Mouse (Mus musculus) retina, postnatal 1 day (tissue): ENCODE results near the gene Gm38392.

ENCODE experiments used
- DNase-seq: peaks from one replicate; pipeline ENCODE4 v3.0.0-alpha.2; 2012

The Gm38392 gene

GRCm38 (mm10) chr3:88235216-88235615 is 51.8 kb downstream of the Gm38392 start:
- DNase-seq: peak; percentile 39

GRCm38 (mm10) chr3:88234041-88234440 is 53.0 kb downstream of the Gm38392 start:
- no peak for DNase-seq

- peak; percentile 68 for DNase-seq
Measured at GRCm38 (mm10) chr3:88232851-88233649, 54.0 kb downstream of the Gm38392 start.

GRCm38 (mm10) chr3:88232301-88232702 is 54.7 kb downstream of the Gm38392 start:
- DNase-seq: no peak

- peak; percentile 41 for DNase-seq
Measured at GRCm38 (mm10) chr3:88231061-88231641, 55.9 kb downstream of the Gm38392 start.

- peak; percentile 60 for DNase-seq
Measured at GRCm38 (mm10) chr3:88230262-88231047, 56.6 kb downstream of the Gm38392 start.

- no peak for DNase-seq
Measured at GRCm38 (mm10) chr3:88229526-88229925, 57.5 kb downstream of the Gm38392 start.

GRCm38 (mm10) chr3:88228906-88229305 is 58.1 kb downstream of the Gm38392 start:
- DNase-seq: no peak

- DNase-seq: peak; percentile 67
Measured at GRCm38 (mm10) chr3:88227976-88228375, 59.0 kb downstream of the Gm38392 start.

- DNase-seq: no peak
Measured at GRCm38 (mm10) chr3:88227260-88227659, 59.8 kb downstream of the Gm38392 start.

- peak; percentile 75 for DNase-seq
Measured at GRCm38 (mm10) chr3:88226101-88226845, 60.7 kb downstream of the Gm38392 start.

GRCm38 (mm10) chr3:88224929-88225328 is 62.1 kb downstream of the Gm38392 start:
- no peak for DNase-seq

GRCm38 (mm10) chr3:88222446-88222845 is 64.6 kb downstream of the Gm38392 start:
- DNase-seq: no peak

- peak; percentile 77 for DNase-seq
Measured at GRCm38 (mm10) chr3:88221519-88222390, 65.3 kb downstream of the Gm38392 start.

- peak; percentile 90 for DNase-seq
Measured at GRCm38 (mm10) chr3:88220842-88221241, 66.2 kb downstream of the Gm38392 start.

GRCm38 (mm10) chr3:88219940-88220339 is 67.1 kb downstream of the Gm38392 start:
- peak; percentile 90 for DNase-seq

GRCm38 (mm10) chr3:88217679-88218078 is 69.3 kb downstream of the Gm38392 start:
- no peak for DNase-seq

GRCm38 (mm10) chr3:88216534-88217326 is 70.3 kb downstream of the Gm38392 start:
- DNase-seq: no peak

- no peak for DNase-seq
Measured at GRCm38 (mm10) chr3:88216116-88216515, 70.9 kb downstream of the Gm38392 start.

- no peak for DNase-seq
Measured at GRCm38 (mm10) chr3:88215553-88216004, 71.4 kb downstream of the Gm38392 start.
